Mouse (Mus musculus): Measurements from ENCODE around the gene Sec14l1. TPM values are rescaled to one million over a fixed set of nuclear protein-coding genes. Genes with fewer than 3 reads are reported as not detected.
A peak's percentile ranks its signal among the peaks of the same experiment; 100 is the strongest.
"Not testable (repeated sequence)": the region's sequence is repeated elsewhere in the genome, so short reads cannot be mapped to it uniquely, and the experiment has no call there.

Sec14l1 gene
- 87.6 and 93.7 TPM in 2 replicates for polyA plus RNA-seq (2015; fragmentation: Nextera tagmentation; extraction: Ambion mirVana)

DNA sequence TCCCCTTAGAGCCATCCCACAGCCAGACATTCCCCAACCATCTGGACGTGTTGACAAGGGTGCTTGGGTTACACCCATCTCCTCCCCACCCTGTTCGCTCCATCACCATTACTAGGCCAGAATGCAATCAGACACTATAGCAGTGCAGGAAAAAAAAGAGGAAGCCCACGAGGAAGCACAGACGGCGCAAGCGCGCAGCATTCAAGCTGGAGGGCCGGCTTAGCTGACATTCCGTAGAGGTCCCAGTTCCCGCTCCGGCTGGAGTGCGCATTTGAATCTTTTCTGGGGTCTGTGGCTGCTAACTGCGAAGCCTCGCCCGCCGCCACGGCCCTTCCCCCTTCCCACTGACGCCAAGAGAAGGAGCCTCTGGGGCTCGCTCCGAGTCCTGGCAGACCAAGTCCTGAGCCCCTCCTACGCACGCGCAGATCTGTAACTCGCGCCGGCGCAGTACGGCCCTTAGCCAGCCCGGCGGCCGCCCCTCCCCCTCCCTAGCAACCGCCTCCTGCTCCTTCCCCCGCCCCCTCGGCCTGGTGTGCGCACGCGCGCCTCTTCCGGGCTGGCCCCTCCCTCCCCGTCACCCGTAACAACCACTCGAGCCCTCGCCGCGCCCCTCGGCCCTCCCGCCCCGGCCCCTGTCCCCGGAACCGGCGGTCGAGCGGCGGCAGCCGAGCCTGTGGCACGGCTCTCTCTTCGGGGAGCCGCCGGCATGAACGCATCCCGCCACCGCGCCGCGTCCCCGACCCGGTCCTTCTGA lies at the start of gene Sec14l1:
Sec14l1 (plus strand) TSS at position 577 of the 754 bp plus-strand sequence.
- Histone ChIP-seq H3K4me3 (replicated peaks; ENCODE audit: low read depth, low read length) (peak within 1 kb of the TSS; percentile 92), H3K4me1 (replicated peaks; ENCODE audit: insufficient read depth, low read length) (peaks cover 25% of the 10 kb centered on the region), H3K36me3 (ENCODE audit: insufficient read depth, low read length) (0 out of 2 replicates have a peak, but pooled peaks cover 3% of the 10 kb centered on the region), H3K27me3 (ENCODE audit: insufficient read depth, low read length) (no peaks in the 10 kb centered on the region), H3K9me3 (replicated peaks; ENCODE audit: low read length) (no peaks in the 10 kb centered on the region), H3K9ac (ENCODE audit: low read depth, low read length) (peak within 1 kb of the TSS; percentile 86), H3K4me2 (ENCODE audit: low read length) (peak within 1 kb of the TSS; percentile 74), H3K27ac (peak within 1 kb of the TSS; percentile 97)
- DNase-seq (ENCODE audit: low spot score) (peak; percentile 100), ATAC-seq (replicated peaks; ENCODE audit: low FRiP score, low read depth) (peak; percentile 90)
- WGBS = under 1% methylated on average over 45 of the region's 67 CpGs
- 0 out of 2 replicates have a peak, but pooled peaks have one; percentile 3 for TF ChIP-seq CTCF (IDR thresholded peaks at IDR 0.05; ENCODE audit: low read depth)

DNA sequence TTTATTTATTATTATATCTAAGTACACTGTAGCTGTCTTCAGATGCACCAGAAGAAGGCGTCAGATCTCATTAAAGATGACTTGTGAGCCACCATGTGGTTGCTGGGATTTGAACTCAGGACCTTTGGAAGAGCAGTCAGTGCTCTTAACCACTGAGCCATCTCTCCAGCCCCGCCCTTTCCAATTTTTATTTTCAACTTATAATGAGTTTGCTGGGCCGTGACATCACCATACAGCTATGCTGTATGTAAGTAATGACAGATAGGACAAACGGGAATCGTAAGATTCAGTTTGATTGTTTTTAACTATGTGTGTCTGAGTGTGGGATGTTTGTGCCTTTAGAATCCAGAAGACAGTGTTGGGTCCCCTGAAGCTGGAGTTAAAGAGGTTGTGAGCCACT lies 49.4 kb upstream of the Sec14l1 start:
- not testable (repeated sequence) for H3K9me3 ChIP-seq (replicated peaks; ENCODE audit: low read length); H3K4me2 ChIP-seq (ENCODE audit: low read length); H3K4me3 ChIP-seq (replicated peaks; ENCODE audit: low read depth, low read length); H3K27ac ChIP-seq; H3K36me3 ChIP-seq (ENCODE audit: insufficient read depth, low read length); H3K27me3 ChIP-seq (ENCODE audit: insufficient read depth, low read length); ATAC-seq (replicated peaks; ENCODE audit: low FRiP score, low read depth); DNase-seq (ENCODE audit: low spot score); H3K9ac ChIP-seq (ENCODE audit: low read depth, low read length); H3K4me1 ChIP-seq (replicated peaks; ENCODE audit: insufficient read depth, low read length)
- WGBS = 82% methylated on average over 5 of the region's 5 CpGs

DNA sequence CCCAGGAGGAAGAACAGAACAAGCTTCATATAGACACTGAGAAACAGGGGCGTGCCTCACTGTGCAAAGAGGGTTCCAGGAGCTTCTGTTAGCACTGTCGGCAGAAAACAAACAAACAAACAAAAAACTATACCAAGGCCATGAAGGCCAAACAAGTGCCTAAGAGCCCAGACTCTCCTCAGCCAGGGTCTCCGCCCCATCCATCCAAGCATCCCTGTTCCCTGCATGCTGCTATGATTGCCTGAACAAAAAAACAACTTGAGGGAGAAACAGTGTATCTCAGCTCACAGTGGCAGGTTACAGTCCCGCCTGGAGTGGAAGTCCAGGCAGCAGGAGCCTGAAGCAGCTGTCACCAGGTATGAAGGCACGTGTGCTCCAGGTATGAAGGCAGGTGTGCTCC lies 48.2 kb upstream of the Sec14l1 start:
- Histone ChIP-seq H3K4me1 (replicated peaks; ENCODE audit: insufficient read depth, low read length) (no peaks in the 10 kb centered on the region), H3K9ac (ENCODE audit: low read depth, low read length) (no peak overlapping the region), H3K4me2 (ENCODE audit: low read length) (no peak overlapping the region), H3K27ac (no peak overlapping the region), H3K4me3 (replicated peaks; ENCODE audit: low read depth, low read length) (no peak overlapping the region), H3K36me3 (ENCODE audit: insufficient read depth, low read length) (no peaks in the 10 kb centered on the region), H3K27me3 (ENCODE audit: insufficient read depth, low read length) (no peaks in the 10 kb centered on the region), H3K9me3 (replicated peaks; ENCODE audit: low read length) (no peaks in the 10 kb centered on the region)
- DNase-seq (ENCODE audit: low spot score) (no peak), ATAC-seq (replicated peaks; ENCODE audit: low FRiP score, low read depth) (no peak)
- WGBS = 63% methylated on average over 5 of the region's 5 CpGs
- no peak for TF ChIP-seq CTCF (IDR thresholded peaks at IDR 0.05; ENCODE audit: low read depth)

DNA sequence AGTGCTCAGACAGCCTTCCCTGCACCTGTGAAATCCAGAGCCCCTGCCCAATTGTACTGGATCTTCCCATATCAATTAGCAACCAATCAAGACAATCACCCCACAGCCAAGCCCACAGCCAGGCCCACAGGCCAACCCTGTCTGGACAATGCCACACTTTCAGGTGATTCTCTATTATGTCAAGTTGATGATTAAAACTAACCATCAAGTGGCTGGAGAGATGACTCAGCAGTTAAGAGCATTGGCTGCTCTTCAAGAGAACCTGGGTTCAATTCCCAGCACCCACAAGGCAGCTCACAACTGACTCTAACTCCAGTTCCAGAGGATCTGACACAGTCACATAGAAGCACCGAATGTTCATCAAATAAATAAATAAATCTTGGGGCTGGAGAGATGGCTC lies 46.6 kb upstream of the Sec14l1 start:
- no peak for ATAC-seq (replicated peaks; ENCODE audit: low FRiP score, low read depth)
- H3K4me1 ChIP-seq (replicated peaks; ENCODE audit: insufficient read depth, low read length) = no peaks in the 10 kb centered on the region
- no peaks in the 10 kb centered on the region for H3K9me3 ChIP-seq (replicated peaks; ENCODE audit: low read length)
- WGBS = 81% methylated on average over 1 of the region's 1 CpGs
- no peak for DNase-seq (ENCODE audit: low spot score)
- H3K36me3 ChIP-seq (ENCODE audit: insufficient read depth, low read length) = no peaks in the 10 kb centered on the region
- no peak overlapping the region for H3K4me2 ChIP-seq (ENCODE audit: low read length)
- H3K27me3 ChIP-seq (ENCODE audit: insufficient read depth, low read length) = no peaks in the 10 kb centered on the region
- H3K4me3 ChIP-seq (replicated peaks; ENCODE audit: low read depth, low read length) = no peak overlapping the region
- no peak overlapping the region for H3K27ac ChIP-seq
- no peak for TF ChIP-seq CTCF (IDR thresholded peaks at IDR 0.05; ENCODE audit: low read depth)
- no peak overlapping the region for H3K9ac ChIP-seq (ENCODE audit: low read depth, low read length)

DNA sequence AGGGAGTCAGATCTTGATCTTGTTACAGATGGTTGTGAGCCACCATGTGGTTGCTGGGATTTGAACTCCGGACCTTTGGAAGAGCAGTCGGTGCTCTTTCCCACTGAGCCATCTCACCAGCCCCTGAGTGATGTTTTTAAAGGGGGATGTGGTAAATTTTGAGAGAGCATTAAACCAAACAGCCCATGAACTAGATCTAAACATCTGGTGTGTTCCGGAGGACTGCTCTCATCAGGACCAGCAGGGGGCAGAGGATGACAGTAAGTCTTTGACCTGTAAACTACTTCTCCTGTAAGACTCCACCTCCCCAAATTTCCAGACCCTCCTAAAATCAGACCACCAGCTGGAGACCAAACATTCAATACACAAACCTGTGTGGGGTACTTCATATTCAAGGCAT lies 45.9 kb upstream of the Sec14l1 start:
- no peak overlapping the region for H3K27ac ChIP-seq
- H3K9me3 ChIP-seq (replicated peaks; ENCODE audit: low read length) = no peaks in the 10 kb centered on the region
- H3K4me3 ChIP-seq (replicated peaks; ENCODE audit: low read depth, low read length) = no peak overlapping the region
- DNase-seq (ENCODE audit: low spot score) (peak; percentile 60), ATAC-seq (replicated peaks; ENCODE audit: low FRiP score, low read depth) (no peak)
- H3K9ac ChIP-seq (ENCODE audit: low read depth, low read length) = no peak overlapping the region
- no peaks in the 10 kb centered on the region for H3K36me3 ChIP-seq (ENCODE audit: insufficient read depth, low read length)
- H3K4me1 ChIP-seq (replicated peaks; ENCODE audit: insufficient read depth, low read length) = no peaks in the 10 kb centered on the region
- peak; percentile 51 for TF ChIP-seq CTCF (IDR thresholded peaks at IDR 0.05; ENCODE audit: low read depth)
- no peaks in the 10 kb centered on the region for H3K27me3 ChIP-seq (ENCODE audit: insufficient read depth, low read length)
- 34% methylated on average over 3 of the region's 3 CpGs for WGBS
- no peak overlapping the region for H3K4me2 ChIP-seq (ENCODE audit: low read length)

DNA sequence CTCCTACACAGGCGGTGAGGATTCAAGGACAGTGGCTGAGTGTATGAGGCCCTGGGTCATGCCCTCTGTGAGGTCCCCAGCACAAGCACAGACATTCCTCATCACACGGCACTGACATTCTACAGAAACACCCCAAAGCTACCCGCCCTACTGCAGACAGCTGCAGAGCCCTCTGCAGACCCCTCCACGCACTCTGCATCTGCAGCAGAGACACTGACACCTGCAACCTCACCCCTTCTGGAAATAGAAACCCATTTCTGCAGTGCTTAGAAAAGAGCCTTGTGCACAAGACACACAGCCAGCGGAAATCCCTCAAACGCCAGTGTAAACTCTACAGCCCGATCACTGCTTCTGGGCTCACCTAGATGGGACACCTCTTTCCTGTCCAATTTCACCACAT lies 44.3 kb upstream of the Sec14l1 start:
- ATAC-seq (replicated peaks; ENCODE audit: low FRiP score, low read depth) (no peak), DNase-seq (ENCODE audit: low spot score) (no peak)
- Histone ChIP-seq H3K4me1 (replicated peaks; ENCODE audit: insufficient read depth, low read length) (no peaks in the 10 kb centered on the region), H3K9ac (ENCODE audit: low read depth, low read length) (no peak overlapping the region), H3K36me3 (ENCODE audit: insufficient read depth, low read length) (no peaks in the 10 kb centered on the region), H3K4me2 (ENCODE audit: low read length) (no peak overlapping the region), H3K4me3 (replicated peaks; ENCODE audit: low read depth, low read length) (no peak overlapping the region), H3K27me3 (ENCODE audit: insufficient read depth, low read length) (no peaks in the 10 kb centered on the region), H3K27ac (no peak overlapping the region), H3K9me3 (replicated peaks; ENCODE audit: low read length) (no peaks in the 10 kb centered on the region)
- no peak for TF ChIP-seq CTCF (IDR thresholded peaks at IDR 0.05; ENCODE audit: low read depth)
- WGBS = 60% methylated on average over 7 of the region's 7 CpGs

Measured in kidney, postnatal 0 days (tissue).